Mouse (Mus musculus) retina, postnatal 1 day (tissue): ENCODE data around the gene Slc38a3.
A peak's percentile ranks its signal among the peaks of the same experiment; 100 is the strongest.

Source experiments
- DNase-seq: peaks from one replicate; pipeline ENCODE4 v3.0.0-alpha.2; 2012

Gene Slc38a3

DNA sequence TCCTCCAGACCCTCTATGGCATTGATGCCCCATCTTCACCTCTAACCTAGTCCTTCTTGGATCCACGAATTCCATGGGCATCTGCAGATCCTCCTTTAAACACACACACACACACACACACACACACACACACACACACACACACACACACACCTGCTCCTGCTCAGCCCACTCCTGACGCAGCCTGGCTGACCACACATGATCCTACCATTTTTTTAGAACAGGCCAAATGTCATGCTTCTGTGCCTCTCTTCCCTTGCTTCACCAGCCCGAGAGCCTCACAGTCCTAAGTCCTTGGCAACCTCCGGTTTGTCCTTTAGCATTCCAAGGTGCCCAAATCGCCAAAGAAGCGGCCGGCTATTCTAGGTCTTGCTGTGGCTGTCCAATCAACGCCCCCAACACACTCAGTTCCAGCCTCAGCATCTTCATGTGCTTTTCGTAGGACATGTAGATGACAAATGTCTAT is at the start of gene Slc38a3:
Gene Slc38a3 (minus strand): TSS at position 51 of the 466 bp plus-strand sequence.
- no peak for DNase-seq

DNA sequence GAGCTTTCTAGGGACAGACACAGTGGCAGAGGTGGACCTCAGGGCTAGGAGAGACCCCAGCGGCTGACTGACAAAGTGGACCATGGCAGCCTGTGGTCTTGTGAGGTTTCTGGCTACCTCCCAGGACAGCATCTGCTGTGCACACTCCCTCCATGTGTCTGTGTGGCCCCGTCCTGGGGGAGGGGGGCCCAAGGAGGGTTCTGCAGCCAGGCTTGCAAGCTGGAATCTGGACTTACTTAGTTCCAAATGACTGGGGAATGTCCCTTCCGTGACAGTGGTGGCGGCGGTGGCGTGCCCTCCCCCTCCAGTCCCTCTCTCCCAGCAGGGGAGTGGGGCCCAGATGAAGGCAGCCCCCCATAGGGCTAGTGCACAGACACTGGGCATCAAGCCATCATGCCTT is 47.6 kb upstream of the Slc38a3 start:
- peak; percentile 78 for DNase-seq

DNA sequence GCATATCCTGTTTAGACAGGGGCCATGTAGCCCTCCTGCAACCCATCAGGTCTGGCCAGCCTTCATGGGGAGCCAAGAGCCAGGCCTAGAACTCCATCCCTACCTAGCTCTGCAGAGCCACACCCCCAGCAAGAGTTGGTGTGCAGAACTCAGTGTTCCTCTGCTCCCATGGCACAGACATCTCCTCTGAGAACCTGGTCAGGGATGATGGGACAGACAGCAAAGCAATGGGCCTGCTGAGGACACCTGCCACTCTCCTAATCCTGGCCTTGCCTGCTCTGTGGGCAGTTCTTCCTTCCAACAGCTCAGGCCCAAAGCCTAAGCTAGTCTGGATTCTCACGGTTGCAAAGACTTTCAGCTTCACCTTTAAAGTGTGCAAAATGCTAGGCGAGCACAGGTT is 46.3 kb upstream of the Slc38a3 start:
- DNase-seq = no peak

DNA sequence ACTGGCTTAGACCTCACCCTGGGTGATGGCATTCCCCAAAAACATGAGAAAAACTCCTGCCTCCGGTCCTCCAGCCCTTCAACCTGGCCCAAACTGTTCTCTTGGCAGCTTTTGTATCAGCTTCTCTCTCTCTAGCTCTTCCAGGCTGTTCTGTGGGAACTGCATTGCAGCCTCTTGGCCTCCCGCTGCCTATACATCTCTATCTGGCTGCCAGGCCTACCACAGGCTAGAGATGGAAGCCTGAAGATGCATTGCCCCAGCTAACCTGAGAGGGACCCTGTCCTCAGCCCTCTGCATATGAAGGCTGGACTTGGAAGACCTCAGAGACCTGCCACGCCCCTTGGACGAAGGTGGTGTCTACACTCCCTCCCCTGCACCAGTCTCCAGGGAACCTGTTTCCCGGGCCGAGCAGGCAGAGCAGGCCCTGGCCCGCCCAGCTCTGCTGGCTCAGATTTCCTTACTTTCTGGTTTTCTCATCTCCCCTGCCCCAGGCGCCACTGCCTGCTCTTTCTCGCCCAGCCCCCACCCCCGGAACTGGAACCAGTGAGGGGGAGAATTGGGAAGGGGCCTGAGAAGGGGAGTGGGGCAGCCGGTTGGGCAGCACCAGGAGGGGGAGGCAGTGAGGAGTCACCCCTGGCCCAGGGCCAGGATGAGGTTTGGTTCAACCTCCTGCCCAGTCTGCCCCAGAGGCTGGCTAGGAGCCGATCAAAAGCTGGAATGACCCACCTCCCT is 45.1 kb upstream of the Slc38a3 start:
- peak; percentile 79 for DNase-seq

DNA sequence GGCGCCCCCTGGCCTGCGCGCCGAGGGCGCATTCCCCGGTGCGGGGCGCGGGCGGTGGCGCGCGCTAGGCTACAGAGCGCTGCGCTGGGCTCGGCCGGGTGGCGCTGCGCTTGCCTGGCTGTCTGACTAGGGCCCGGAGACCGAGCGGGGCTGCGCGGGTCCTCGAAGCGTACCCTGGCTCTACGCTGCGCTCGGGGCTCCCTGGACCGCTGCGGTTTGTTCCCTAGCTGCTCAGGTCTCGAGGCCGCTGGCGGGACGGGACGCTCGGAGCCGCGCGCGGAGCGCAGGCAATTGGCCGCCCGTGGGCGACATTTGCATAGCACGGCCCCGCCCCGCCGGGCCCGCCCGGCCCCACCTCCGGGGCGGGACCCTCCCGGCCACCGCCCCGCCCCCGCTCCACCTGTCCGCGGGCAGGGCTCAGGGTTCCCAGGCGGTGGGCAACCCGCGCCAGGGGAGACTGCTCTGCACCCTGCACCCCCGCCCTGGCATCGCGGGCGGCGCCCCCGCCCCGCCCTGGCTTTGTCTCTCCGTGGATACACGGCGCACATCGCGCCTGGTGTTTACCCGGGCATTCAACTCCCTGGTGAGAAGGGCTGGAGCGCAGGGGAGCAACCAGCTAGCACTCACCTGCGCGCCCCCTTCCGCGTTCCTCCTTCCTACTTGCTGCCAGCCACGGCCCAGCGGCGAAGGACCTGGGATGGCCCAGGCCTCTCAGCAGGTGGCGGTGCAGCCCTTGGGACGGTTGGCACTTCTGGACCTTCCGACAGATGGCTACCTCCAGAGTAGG is 40.6 kb upstream of the Slc38a3 start, which contains the start of gene Sema3f:
Gene Sema3f (minus strand): TSS at position 779 of the 787 bp plus-strand sequence.
- peak; percentile 93 for DNase-seq

DNA sequence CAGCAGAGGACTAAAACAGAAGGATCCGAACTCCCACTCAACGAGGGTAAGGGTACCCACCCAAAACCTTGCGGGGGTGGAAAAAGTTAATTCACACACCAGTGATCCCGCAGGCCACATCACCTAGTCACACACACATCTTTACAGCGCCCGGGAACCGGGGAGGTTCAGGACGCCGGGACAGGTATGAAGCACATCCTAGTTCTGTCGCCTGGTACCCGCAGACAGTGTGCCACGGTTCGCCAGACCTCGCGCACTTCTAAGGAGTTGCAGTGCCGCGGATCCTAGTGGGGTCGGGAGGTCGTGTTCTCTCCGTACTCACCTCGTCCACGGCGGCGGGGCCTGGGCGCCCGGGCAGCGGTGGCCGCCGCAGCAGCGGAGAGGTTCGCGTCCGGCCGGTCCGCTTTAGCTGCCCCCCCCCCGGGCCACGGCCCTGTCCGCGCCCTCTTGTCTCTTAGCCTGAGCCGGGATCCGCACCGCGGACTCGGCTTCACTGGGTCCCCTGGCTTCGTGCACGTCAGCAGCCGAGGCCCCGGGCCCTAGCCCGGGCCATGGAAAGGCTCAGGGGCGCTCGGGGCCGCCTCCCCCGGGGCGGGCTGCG is 39.9 kb upstream of the Slc38a3 start:
- peak; percentile 27 for DNase-seq

DNA sequence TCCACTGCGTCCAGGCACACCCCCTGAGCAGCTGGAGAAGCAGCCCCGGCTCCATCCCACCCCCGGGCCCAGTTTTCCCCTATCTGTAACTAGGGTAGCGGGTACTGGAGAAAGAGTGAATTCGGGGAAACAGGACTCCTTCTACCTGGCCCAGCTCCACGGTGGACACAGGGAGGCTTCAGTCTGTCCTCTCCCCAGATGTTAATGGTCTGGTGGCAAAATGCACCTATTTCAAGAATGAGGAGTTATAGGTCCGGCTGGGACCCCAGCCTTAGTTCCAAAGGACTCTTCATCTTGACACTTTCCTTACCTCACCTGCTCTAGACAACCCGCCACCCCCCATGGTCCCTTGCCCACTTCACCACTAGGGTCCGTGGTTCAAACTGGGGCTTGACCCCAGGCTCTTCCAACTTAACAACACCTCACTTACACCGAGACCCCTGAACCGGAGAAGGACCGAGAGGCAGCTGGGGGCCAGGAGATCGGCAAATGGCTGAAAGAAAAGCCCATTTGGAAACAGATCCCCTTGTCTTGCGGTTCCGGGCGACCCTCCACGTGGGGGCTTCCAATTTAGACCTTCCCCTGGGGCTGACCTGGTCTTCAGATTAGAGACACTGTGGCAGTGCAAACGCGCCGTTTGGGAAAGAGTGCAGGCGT is 39.2 kb upstream of the Slc38a3 start:
- DNase-seq = no peak

DNA sequence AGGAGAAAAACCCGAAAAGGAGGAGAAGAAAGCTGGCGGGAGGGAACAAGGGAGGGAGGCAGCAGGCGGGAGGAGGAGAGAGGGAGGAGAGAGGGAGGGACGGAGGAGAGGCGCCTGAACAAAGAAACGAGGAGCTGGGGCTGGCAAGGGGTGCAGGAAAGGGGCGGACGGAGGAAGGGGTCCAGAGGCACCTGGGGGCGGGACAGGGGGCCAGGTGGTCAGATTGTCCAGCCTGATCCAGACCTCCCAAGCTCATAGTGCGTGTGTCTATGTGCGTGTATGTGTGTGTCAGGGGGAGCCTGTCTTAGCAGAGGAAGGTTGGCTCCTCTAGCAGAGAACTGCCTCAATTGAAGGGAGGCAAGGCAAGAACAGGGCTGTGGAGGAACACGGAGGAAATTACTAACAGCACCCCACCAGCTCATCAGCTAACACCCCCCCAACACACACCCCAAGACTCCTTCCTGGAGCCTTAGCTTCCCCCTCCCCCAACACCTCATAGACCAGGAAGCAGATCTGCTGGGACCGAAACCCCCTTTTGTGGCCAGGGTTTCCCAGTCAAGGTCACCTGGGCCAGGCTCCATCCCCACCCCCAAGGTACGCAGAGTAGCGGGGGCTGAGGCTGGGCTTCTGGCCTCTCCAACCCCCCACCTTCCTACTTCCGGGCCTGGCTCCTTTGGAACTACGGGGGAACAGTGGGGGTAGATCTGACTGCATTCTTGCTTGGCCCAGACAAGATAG is 38.5 kb upstream of the Slc38a3 start:
- peak; percentile 54 for DNase-seq

DNA sequence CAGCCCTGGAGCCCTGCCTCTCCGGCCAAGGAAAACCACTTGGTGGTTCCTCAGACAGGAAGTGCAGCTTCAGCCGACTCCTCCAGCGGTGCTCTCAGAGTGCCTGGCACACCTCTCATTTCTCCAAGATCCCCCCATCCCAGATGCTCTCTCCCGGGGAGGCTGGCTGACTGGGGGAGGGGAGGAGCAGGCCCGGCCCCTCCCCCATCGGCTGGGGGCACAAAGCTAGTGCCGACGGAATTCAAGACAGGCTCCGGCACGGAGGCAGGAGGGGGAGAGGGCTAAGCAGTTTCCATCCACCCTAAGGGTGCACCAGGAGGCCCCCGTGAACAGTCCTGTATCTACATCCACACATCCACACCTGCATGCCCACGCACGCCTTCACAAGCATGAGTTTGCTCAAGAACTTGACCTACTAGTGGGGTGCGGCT is 37.5 kb upstream of the Slc38a3 start:
- DNase-seq = peak; percentile 52

DNA sequence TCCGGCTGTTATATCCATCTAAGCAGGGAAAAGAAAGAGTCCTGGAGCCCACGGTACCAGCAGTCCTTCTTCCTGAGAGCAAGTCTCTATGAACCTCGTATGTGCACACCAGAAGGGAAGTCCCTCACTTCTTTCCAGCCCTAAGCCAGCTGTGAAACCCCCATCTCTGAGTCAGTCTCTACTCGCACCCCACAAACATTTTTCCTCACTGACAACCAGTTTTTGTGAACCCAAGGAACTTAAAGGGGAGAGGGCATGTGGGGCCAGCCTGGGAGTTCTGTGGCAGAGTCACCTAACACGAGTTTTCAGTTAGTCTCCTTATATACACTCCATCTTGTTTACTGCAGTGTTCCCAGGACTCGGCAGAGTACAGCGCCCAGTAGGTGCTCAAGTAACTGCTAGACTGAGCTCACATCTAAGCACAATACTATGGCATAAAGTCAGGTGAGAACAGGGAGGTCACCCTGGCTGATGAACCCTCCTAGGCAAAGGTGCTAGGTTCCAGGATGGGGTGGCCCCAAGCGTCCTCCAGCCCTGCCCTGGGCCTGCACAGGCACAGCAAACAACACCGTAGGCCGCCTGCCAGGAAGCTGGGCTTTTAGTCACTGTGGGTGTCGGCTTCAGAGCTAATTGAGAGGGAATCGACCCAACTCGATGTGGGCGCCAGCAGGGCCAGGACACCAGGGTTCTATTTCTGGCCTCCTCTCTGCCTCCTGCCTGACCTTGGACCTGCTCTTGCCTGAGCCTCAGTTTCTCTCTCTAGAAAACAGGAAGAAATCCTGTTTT is 34.2 kb upstream of the Slc38a3 start:
- no peak for DNase-seq

DNA sequence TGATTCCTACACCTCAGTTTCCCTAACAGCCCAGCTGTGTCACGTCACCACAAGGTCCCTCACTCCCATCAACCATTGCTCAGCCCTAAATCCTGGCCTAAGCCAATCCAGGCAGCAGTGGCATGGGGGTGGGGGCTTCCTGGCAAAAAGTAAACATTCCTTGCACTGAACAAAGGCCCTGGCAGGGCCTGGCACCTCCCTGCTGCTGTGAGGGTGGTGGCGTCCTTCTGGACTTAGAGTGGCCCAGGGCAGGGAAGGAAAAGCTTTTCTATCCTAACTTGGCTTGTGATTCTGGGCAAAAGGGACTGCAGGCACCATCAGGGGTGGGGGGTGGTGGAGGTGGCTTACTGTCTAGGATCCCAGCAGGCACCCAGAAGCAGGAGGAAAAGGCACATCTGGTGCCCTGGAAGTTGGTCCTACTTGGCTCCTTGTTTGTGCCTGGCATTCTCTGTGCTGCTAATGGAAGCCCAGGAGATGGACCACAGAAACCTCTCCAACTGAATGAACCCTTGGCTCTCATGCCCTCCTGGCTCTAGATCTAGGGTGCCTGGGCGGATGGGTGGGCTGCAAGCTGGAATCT is 33.4 kb upstream of the Slc38a3 start:
- DNase-seq = no peak

DNA sequence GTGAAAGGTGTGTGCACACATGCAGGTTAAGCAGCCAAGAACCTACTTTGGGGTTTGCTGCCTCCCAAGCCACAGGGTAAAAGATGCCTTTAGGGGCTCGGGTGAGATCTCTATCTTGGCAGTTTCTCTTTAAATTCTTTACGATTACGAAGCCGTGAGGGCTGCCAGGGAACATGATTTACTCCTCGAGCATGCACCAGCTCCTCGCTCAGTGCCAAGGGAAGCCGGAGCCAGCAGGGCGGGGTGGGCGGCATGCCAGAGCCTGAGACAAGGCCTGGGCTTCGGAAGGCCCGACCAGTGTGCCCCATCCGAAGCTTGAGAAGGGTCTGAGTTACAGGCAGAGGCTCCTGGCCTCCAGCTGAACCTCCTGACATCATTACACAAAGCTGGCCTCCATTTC is 32.3 kb upstream of the Slc38a3 start:
- DNase-seq = no peak

DNA sequence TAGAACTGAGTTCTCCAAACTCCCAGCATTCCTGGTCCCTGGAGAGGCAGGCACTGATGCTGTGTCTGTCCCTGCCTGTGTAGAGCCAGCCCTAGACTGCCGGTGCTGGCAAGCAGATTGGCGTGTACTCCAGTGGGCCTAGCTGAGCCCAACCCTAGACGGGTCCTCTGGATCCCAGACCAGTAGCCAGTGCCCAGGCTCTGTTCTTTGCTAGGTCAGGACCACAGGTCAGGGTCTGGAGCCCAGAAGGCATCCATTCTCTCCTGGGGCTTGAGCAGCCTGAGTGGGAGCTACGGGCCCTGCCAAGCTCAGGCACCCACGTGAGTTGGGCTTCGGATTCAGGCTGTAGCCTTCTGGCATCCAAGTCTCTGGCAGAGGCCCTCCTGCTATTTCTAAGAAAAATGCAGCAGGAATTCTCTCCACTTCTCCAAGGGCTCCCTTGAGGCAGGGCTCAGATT is 30.8 kb upstream of the Slc38a3 start:
- DNase-seq = no peak

DNA sequence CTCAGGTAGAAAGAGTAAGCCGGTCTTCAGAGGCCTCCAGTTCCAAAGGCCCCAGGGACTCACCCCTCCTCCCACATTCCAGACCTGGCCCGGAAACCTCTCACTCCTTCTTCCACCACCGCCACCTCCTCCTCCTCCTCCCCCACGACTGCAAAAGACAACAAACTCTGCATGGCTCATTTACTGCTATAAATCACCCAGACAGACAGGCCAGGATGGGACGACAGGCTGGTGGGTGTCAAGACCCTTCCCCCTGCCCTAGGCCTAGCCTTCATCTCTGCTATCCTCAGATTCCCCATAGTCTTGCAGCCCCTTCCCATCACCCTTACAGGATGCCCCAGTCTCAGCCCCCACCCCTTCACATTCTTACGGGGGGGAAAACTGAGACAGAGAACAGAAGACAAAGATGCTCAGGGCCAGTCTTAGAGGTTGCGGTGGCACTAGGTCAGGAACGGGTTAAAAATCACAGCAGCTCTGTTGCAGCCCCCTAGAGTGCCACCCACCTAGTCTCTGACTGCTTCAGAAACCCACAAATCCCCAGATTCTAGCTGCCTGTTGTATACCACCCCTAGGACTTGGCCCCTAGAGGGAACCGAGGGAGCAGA is 30.1 kb upstream of the Slc38a3 start:
- DNase-seq = peak; percentile 46

DNA sequence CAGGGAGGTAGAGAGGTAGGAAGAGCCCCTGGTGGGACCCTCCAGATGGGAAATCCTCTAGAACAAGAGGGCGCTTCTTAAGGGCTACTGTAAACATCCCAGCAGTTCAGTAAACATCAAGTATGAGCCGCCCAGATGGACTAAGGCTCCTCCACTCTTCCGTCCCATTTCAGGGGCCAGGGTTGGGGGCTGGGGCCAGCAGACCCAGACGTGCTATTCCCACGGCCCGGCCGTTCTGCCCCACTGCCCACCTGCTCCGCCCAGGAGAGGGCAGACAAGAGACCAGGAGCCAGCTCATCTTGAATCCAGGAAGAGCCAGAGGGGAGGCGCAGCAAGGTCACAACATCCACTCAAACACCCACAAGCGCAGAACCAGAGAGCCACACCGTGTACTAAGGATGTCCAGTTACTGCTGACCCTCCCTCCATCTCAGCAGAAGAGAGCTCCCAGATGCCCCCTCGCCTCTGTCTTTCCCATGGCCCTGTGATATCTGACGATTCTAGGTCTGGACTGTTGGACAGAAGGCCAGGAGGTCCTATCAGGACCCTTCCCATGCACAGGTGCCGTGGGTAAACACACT is 29.4 kb upstream of the Slc38a3 start:
- peak; percentile 79 for DNase-seq

DNA sequence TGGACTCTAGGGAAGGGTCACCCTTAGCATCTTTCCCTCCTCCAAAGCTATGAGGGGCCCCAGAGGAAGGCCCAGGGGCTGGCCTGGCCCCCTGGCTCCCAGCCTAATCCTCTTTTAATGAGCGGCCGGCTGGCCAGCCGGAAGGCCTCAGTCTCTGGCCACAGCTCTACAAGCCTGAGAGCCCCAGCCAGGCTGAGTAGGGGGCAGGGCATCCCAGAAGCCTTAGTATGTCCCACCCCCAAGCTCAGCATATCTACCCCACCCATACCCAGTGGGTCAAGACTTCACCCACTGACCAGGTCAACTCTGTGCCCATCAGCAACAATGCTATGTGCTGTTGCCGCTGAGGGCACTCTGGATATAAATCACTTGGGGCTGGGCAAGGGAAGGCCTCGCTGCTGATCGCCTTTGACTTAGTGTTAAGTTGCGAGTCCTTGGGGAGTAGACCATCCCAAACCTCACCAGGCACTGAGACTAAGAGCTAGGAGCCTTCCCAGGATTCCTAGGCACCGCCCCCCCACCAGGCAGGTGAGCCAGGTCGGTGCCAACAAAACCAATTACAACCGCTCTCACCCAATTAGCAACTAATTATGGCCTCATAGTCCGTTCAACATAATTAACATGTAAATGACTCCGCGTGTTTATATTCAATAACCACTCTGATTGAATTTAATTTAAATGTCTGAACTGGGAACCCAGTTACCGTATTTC is 28.6 kb upstream of the Slc38a3 start:
- peak; percentile 91 for DNase-seq

DNA sequence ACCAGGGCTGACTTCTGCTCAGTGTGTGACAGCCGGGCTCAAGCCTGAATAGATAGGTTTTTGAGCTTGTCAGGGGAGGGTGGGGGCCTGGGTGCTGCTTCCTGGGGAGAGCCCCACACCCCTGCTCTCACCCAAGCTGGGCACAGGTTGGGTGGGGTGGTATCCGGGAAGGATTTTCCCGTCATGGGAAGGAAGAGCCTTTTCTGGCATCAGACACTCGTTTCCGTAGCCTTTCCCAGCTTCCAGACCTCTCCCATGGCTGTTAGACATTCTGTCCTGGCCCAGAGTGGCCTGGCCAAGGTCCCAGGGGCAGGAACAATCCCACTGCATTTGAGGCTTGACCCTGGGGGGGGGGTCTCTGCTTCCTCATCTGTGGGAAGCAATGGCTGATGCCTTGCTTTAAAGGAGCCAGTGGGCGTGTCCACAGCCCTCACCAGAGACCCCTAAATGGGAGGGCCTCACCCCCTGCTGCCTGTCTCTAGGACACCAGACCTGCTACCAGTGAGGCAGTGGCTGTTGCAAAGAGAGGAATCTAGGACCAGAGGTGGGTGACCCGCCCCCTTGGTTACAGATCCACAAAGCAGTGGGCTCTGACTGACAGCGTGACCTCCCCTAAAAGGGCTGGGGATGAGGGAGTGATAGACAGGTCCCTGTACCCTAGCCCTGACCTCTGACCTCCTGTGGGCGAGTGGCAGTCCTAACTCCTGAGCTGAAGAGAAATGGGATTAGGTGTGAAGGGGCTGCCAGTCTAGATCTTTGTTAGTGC is 27.7 kb upstream of the Slc38a3 start:
- DNase-seq = peak; percentile 66

DNA sequence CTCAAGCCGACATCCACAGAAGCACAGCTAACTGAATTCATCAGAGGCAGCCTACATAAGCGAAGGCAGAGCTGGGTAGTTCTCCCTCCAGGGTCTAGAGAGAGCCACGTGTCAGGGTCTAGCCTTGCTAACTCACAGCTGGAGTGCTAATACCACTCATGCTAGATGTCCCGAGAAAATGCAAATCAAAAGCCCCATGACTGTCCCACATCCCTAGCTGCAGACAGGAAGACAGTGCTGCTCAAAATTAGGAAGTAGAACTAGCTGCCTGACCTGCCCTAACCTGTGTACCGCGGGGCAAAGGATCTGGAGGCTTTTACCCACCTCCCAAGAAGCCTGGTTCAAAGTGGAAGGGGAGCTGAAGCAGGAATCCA is 26.8 kb upstream of the Slc38a3 start:
- peak; percentile 40 for DNase-seq
